Mouse (Mus musculus) cerebellum, adult 2 months (tissue): ENCODE measurements around the gene Ifi47.
A peak's percentile ranks its signal among the peaks of the same experiment; 100 is the strongest.

Experiments used
- CTCF ChIP-seq: fragments of 200-500 bp; IDR thresholded peaks from 2 replicates; pipeline ENCODE4 v1.5.1; 2011; ENCODE audit warnings: low read depth, mild to moderate bottlenecking, control low read depth, low read length, moderate library complexity, borderline replicate concordance; ENCODE audit not compliant: insufficient read depth
- POLR2A ChIP-seq: fragments of 200-500 bp; IDR thresholded peaks from 2 replicates; pipeline ENCODE4 v1.6.1; 2011; ENCODE audit warnings: low read length, control low read depth, borderline replicate concordance; ENCODE audit not compliant: insufficient read depth

DNA sequence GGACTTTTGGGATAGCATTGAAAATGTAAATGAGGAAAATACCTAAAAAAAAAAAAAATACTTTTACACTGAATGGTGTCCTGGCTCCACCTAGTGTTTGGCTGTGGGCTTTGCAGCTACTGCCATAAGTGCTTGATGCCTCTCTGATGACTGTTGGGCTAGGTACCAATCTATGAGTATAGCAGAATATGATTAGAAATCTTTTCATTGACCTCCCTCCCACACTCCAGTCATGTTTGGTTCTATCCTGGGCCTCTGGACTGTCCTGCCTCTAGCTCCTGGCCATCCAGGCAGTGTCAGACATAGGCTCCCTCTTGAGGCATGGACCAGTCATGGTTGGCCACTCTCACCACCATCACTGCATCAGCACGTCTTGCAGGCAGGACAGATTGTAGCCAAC is 32.4 kb downstream of the Ifi47 start:
- TF ChIP-seq CTCF, result peak; percentile 23; the same call in 1 of the 2 replicates
- no peak for TF ChIP-seq POLR2A
